Mouse (Mus musculus) adrenal gland, adult 10 weeks (tissue): ENCODE measurements around the gene Tgif2lx2. TPM values are rescaled to one million over a fixed set of nuclear protein-coding genes. Genes with fewer than 3 reads are reported as not detected.

Experiments used
- polyA plus RNA-seq: library from polyadenylated mRNA; stranded (reverse); fragments of 350-450 nt; fragmentation: Illumina TruSeq; extraction: RNeasy Lipid Tissue Mini Kit (QIAGEN cat#74804); gene quantifications from one replicate; pipeline ENCODE4 v1.2.3, GENCODE M21; 2014; ENCODE audit warnings: low read depth, low replicate concordance

Gene Tgif2lx2
- polyA plus RNA-seq = not detected

DNA sequence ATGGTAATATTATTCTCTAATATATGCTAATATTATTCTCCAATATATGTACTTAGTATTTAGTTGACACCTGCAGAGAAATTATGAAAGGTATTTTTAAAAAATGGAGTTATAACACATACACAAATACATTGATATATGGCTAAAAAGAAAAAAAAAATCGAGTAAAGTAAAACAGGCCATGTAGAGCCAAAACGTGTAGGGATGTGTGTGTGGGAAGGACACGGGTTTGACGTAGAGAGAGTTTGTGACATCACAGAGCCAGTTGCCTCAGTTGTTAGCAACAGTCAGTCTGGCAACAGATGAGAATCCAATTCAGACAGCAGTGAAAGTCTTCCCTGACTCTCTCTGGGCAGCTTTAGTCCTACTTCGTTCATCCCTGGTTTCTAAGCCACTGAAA, at the start of gene Tgif2lx2:
TSS of gene Tgif2lx2 (plus strand) at position 301 of the 400 bp plus-strand sequence.

Other genes with a start within 250 kb of the Tgif2lx2 start
- not detected for gene Tgif2lx1, start 53.5 kb downstream of the Tgif2lx2 start, polyA plus RNA-seq